Mouse (Mus musculus) skeletal muscle tissue, postnatal 0 days (tissue): ENCODE measurements around the gene Tmed8. TPM values are rescaled to one million over a fixed set of nuclear protein-coding genes. Genes with fewer than 3 reads are reported as not detected.

Experiments
- polyA plus RNA-seq: library from polyadenylated mRNA; unstranded; fragments of >200 nt; fragmentation: Nextera tagmentation; extraction: Ambion mirVana; gene quantifications from 2 replicates; pipeline ENCODE4 v1.2.1, GENCODE M21; 2015

The Tmed8 gene
- polyA plus RNA-seq: 0.65 and 0.88 TPM in 2 replicates

DNA sequence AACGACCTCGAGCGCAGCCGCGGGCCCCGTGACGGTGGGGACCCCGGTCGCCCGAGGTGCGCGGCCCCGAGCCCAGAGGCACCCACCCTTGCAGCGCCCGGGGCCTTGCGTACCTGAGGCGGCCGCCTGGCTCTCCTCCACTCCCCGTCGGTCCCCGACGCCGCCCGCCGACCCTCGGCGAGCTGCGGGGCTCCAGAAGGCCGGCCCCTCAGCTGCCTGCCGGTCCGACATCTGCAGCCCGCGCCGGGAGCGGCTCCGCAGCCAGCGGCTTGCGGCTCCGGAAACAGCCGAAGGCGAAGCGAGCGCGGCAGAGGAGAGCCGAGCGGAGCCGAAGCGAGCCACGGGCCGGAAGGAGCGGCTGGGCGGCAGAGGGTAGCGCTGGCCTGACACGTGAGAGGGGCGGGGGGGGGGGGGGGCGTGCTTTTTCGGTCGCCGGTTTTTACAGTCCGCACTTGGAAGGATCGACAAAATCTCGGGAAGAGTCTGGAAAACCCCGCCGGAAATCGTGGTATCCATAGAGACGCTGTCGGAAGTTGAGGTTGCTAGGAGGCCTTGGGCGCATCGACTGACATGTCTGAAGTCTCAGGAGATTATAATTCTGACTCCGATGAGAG, at the start of gene Tmed8:
Gene Tmed8 (minus strand): TSS at position 482 of the 614 bp plus-strand sequence.

DNA sequence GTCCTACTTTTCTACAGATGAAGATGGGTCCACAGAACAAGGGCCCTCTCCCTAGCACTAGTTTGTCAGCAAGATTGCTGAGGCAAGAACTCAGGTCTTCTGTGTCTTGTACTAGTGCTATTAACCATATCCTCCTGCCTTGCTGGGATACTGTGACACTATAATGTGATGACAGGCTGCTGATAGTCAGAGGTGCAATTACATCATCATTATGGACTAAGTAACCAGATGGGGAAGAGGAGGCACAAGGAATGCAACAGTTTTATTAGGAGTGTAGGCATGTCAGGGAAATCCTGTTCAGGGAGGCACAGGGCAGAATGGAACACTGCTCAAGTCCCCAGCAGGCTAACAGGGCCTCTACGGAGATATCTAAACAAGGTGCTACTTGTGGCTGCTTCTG, 38.4 kb upstream of the Tmed8 start, which contains the start of gene Noxred1:
Gene Noxred1 (minus strand): TSS at position 101 of the 400 bp plus-strand sequence.

DNA sequence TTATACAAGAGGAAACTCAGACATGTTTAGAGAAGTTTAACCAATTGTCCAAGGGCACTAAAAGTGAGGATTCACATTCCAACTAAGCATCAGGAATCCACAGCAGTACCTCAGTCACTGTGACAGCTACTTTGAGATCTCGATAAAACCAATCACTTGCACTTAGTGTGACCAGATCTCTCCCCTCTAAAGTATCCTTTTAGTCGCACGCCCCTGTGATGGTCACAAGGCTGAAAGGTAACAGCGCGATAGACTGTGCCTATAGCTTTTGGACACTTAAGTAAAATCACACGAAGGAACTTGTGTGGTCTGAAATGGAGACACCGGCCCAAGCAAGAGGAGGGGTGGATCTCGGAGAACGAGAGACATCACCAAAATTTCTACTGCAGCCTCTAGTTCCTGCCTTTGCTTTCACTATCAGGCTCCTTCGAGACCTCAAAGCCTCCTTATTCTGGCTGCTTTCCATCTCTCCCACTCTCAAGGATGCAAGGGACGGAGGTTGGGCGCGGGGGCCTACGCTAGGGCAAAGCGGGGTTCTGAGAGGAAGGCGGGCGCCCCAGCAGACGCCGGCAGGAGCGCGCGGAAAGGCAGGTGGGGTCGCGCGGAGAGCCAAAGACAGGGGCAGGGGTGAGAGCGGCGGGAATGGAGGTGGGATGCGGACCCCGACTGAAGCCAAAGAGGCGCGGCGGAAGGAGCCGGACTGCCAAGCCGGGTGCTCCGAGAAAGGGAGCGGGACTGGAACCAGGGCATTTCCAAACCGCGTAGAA, 865 bp downstream of the Tmed8 start, which contains the start of gene Samd15:
Gene Samd15 (plus strand): TSS at position 518 of the 767 bp plus-strand sequence.

DNA sequence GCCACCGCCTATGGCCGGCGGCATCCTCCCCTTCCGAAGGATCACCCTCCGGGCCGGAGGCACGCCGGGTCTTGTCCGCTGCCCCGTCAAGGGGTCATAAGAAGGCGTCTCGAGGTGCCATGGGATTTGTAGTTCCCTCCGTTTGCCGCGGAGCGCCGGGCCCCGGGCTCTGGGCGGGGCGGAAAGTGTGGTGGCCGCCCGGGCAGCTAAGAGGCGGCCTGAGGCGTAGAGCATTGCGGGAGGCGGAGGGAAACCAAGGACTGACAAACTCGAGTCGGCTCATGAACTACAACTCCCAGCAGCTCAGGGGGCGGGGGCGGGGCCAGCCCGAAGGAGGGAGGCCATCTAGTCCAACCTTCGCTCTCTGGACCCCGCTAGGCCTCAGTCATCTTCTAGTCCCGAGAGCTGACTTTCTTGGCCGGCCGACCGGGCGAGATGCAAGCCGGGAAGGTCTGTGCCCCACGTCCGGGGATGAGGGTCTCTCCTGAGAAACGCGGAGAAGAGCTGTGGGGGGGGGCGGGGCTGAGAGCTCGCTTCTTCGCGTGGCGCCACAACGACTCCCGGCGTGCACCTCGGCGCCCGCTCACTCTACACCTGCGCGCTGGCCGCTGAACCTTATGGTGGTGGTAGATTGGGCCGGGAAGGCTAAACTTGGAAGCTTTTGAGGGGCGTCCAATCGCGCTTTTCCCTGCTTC, 52.7 kb downstream of the Tmed8 start, which contains the start of gene Pomt2:
Gene Pomt2 (minus strand): TSS at position 574 of the 695 bp plus-strand sequence.

DNA sequence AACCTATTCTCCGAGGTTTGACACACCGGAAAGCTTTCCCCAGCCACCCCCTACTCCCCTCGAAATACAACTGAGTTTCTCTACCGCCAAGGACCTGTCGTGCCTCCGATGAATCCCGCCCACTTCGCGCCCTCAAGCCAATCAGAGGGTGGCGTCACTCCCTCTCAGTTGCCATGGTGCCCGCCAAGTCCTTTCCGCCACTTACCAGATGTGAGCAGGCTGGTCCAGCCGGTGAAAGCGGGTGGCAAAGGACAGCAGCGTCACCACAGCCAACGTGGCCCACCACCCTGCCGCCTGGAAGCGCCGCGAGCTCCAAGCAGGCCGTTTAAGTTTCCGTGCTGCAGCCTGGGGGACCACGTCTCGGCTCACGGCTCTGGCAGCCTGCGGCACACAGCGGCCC, 53.3 kb downstream of the Tmed8 start, which contains the start of gene Gstz1:
Gene Gstz1 (plus strand): TSS at position 200 of the 400 bp plus-strand sequence.

Other genes starting within 250 kb of the Tmed8 start
- gene Zdhhc22, start 210.0 kb downstream of the Tmed8 start, polyA plus RNA-seq: not detected in 2 replicates
- gene Tmem63c, start 179.1 kb downstream of the Tmed8 start, polyA plus RNA-seq: not detected in 2 replicates
- 0.15 TPM in 1 of 2 replicates, not detected in the other for gene Ngb, start 97.9 kb downstream of the Tmed8 start, polyA plus RNA-seq
- 41.7 and 92.4 TPM in 2 replicates for gene Gstz1, start 53.3 kb downstream of the Tmed8 start, polyA plus RNA-seq
- gene Pomt2, start 52.5 kb downstream of the Tmed8 start, polyA plus RNA-seq: 7.5 and 7.8 TPM in 2 replicates
- 0.37 and 0.66 TPM in 2 replicates for gene Samd15, start 731 bp downstream of the Tmed8 start, polyA plus RNA-seq
- gene Noxred1, start 38.3 kb upstream of the Tmed8 start, polyA plus RNA-seq: not detected in 2 replicates
- gene Vipas39, start 65.8 kb upstream of the Tmed8 start, polyA plus RNA-seq: 16.2 and 16.8 TPM in 2 replicates
- gene Ahsa1, start 66.0 kb upstream of the Tmed8 start, polyA plus RNA-seq: 109 and 114 TPM in 2 replicates
- 0.08 and 0.43 TPM in 2 replicates for gene Ism2, start 99.3 kb upstream of the Tmed8 start, polyA plus RNA-seq
- gene Sptlc2, start 187.9 kb upstream of the Tmed8 start, polyA plus RNA-seq: 37.8 and 46.5 TPM in 2 replicates
- gene Slirp, start 243.4 kb upstream of the Tmed8 start, polyA plus RNA-seq: 274 and 297 TPM in 2 replicates
- 18.5 and 22.6 TPM in 2 replicates for gene Alkbh1, start 243.6 kb upstream of the Tmed8 start, polyA plus RNA-seq